Mouse (Mus musculus) midbrain, embryonic 14.5 days (tissue): ENCODE results near the gene 2610528A11Rik. TPM values are rescaled to one million over a fixed set of nuclear protein-coding genes. Genes with fewer than 3 reads are reported as not detected.

ENCODE experiments used
- ATAC-seq: fragments of 200-750 bp; cut with Nextera tagmentation; 2 replicates; pipeline ENCODE4 v1.8.0; 2017; ENCODE audit warnings: moderate number of reproducible peaks, moderate library complexity; ENCODE audit not compliant: low FRiP score, low TSS enrichment
- DNase-seq: peaks from one replicate; pipeline ENCODE4 v3.0.0-alpha.2; 2015
- H3K27ac ChIP-seq: fragments of 300-500 bp; sonication (generic); replicated peaks from 2 replicates; pipeline ENCODE4 v1.5.1; 2014; ENCODE audit warnings: mild to moderate bottlenecking, low read depth, low read length, moderate library complexity
- H3K27me3 ChIP-seq: fragments of 300-500 bp; sonication (generic); 2 replicates; pipeline ENCODE4 v1.6.1; 2014; ENCODE audit warnings: low read length, control low read depth, mixed read lengths; ENCODE audit not compliant: control insufficient read depth, insufficient read depth
- H3K36me3 ChIP-seq: fragments of 300-500 bp; sonication (generic); 2 replicates; pipeline ENCODE4 v1.6.1; 2014; ENCODE audit warnings: low read length, control low read depth; ENCODE audit not compliant: control insufficient read depth, insufficient read depth
- H3K4me1 ChIP-seq: fragments of 300-500 bp; sonication (generic); 2 replicates; pipeline ENCODE4 v1.6.1; 2014; ENCODE audit warnings: mild to moderate bottlenecking, antibody characterized with exemption, low read length, control low read depth; ENCODE audit not compliant: control insufficient read depth, insufficient read depth
- H3K4me2 ChIP-seq: fragments of 300-500 bp; sonication (generic); 2 replicates; pipeline ENCODE4 v1.6.1; 2014; ENCODE audit warnings: mild to moderate bottlenecking, low read length, moderate library complexity
- H3K4me3 ChIP-seq: fragments of 300-500 bp; sonication (generic); replicated peaks from 2 replicates; pipeline ENCODE4 v1.5.1; 2014; ENCODE audit warnings: low read depth, low read length
- H3K9ac ChIP-seq: fragments of 300-500 bp; sonication (generic); replicated peaks from 2 replicates; pipeline ENCODE4 v1.6.1; 2014; ENCODE audit warnings: mild to moderate bottlenecking, low read length, moderate library complexity
- H3K9me3 ChIP-seq: fragments of 300-500 bp; sonication (generic); 2 replicates; pipeline ENCODE4 v1.6.1; 2016; ENCODE audit warnings: low read length, control low read depth, mixed read lengths; ENCODE audit not compliant: control insufficient read depth
- WGBS: fragments of 180-500 bp; shearing (Covaris S2); extraction: QIAGEN DNeasy Blood & Tissue Kit; methylation state at CpG from one replicate; pipeline ENCODE4 v1.1.7; 2014; 5-methylcytosine and 5-hydroxymethylcytosine counted together
- polyA plus RNA-seq: library from polyadenylated mRNA; unstranded; fragments of >200 nt; fragmentation: Nextera tagmentation; extraction: Ambion mirVana; gene quantifications from 2 replicates; pipeline ENCODE4 v1.2.1, GENCODE M21; 2014

The 2610528A11Rik gene
- polyA plus RNA-seq, 1 experiment from 2014 or later = not detected

DNA sequence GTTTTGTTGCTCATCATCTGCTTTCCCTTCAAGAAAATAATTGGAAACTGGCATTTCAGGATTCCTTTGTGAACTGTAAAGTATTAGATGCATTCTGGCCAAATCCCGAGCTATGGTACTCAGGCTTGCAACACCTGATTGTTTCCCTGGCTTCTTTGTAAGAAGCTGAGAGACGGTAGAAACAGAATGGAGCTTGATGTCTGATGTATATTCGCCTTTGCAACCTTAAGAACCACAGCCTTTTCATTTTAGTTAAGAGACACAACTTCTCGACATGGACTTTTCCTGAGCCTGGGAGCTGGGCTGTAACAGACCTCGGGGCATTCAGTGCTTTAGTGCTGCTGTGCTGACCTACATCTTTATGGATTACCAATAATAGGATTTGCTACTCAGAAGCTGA is 46.2 kb downstream of the 2610528A11Rik start, which contains the start of gene Lrit2:
TSS of gene Lrit2 (plus strand) at position 301 of the 400 bp plus-strand sequence.
- H3K9me3 ChIP-seq = no peaks in the 10 kb centered on the region
- H3K9ac ChIP-seq = no peak within 1 kb of the TSS
- H3K27ac ChIP-seq = no peak within 1 kb of the TSS
- no peak for ATAC-seq
- no peaks in the 10 kb centered on the region for H3K36me3 ChIP-seq
- H3K4me3 ChIP-seq = no peak within 1 kb of the TSS
- H3K4me1 ChIP-seq = no peaks in the 10 kb centered on the region
- H3K27me3 ChIP-seq = no peaks in the 10 kb centered on the region
- no peak for DNase-seq
- 71% methylated on average over 5 of the region's 5 CpGs for WGBS
- H3K4me2 ChIP-seq = no peak within 1 kb of the TSS

- no peak overlapping the region for H3K4me3 ChIP-seq
- H3K9me3 ChIP-seq = no peaks in the 10 kb centered on the region
- WGBS = 58% methylated on average over 2 of the region's 2 CpGs
Measured at GRCm38 (mm10) chr14:37066636-37067035, 47.2 kb downstream of the 2610528A11Rik start.

DNA sequence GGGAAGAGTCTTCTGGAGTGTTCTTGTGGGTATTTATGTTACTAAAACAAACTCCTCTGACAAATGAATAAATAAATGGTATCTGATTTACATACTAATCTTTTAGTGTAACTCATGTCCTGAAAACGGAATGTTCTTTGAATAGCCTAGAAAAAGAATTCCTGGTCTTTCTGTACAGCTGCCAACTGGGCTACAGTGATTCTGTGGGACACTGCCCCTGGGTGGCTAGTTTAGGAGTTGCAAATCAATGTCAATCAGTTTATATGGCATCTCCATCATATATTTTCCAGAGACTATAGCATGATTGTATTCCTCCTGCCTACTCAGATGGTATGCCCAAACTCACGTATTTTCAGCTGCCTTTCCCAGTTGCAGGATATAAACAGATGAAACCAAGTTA is 49.0 kb downstream of the 2610528A11Rik start:
- no peak overlapping the region for H3K9ac ChIP-seq
- WGBS = 56% methylated on average over 2 of the region's 2 CpGs
- no peak overlapping the region for H3K4me3 ChIP-seq
- no peaks in the 10 kb centered on the region for H3K4me1 ChIP-seq
- DNase-seq (no peak), ATAC-seq (no peak)
- no peak overlapping the region for H3K4me2 ChIP-seq
- H3K36me3 ChIP-seq = no peaks in the 10 kb centered on the region
- H3K27ac ChIP-seq = no peak overlapping the region
- no peaks in the 10 kb centered on the region for H3K27me3 ChIP-seq
- no peaks in the 10 kb centered on the region for H3K9me3 ChIP-seq

More at GRCm38 (mm10) chr14:37066636-37067035, 47.2 kb downstream of the 2610528A11Rik start:
- DNase-seq (no peak), ATAC-seq (no peak)
- Histone ChIP-seq H3K27ac (no peak overlapping the region), H3K4me2 (no peak overlapping the region), H3K27me3 (no peaks in the 10 kb centered on the region), H3K36me3 (no peaks in the 10 kb centered on the region), H3K4me1 (no peaks in the 10 kb centered on the region), H3K9ac (no peak overlapping the region)

Other genes with a start within 250 kb of the 2610528A11Rik start
- 68.9 and 85.1 TPM in 2 replicates for gene Ccser2, start 145.2 kb downstream of the 2610528A11Rik start, polyA plus RNA-seq
- 0.24 TPM in 1 of 2 replicates, not detected in the other for gene Rgr, start 65.1 kb downstream of the 2610528A11Rik start, polyA plus RNA-seq
- not detected in 2 replicates for gene Lrit1, start 59.2 kb downstream of the 2610528A11Rik start, polyA plus RNA-seq
- gene Lrit2, start 46.1 kb downstream of the 2610528A11Rik start, polyA plus RNA-seq = not detected in 2 replicates
- 1.9 and 2.2 TPM in 2 replicates for gene Cdhr1, start 15.7 kb downstream of the 2610528A11Rik start, polyA plus RNA-seq
- 157 and 197 TPM in 2 replicates for gene Ghitm, start 21.2 kb upstream of the 2610528A11Rik start, polyA plus RNA-seq